Mouse (Mus musculus) heart, embryonic 16.5 days (tissue): ENCODE measurements around the gene AL732309.1. TPM values are rescaled to one million over a fixed set of nuclear protein-coding genes. Genes with fewer than 3 reads are reported as not detected.

Experiments used
- ATAC-seq: fragments of 200-750 bp; cut with Nextera tagmentation; replicated peaks from 2 replicates; pipeline ENCODE4 v1.8.0; 2017; ENCODE audit warnings: moderate number of reproducible peaks; ENCODE audit not compliant: insufficient read depth, low FRiP score; ENCODE audit errors: extremely low read depth
- H3K27ac ChIP-seq: fragments of 300-500 bp; sonication (generic); 2 replicates; pipeline ENCODE4 v1.5.1; 2014; ENCODE audit warnings: mild to moderate bottlenecking, low read length, control low read depth, moderate library complexity
- H3K27me3 ChIP-seq: fragments of 300-500 bp; sonication (generic); 2 replicates; pipeline ENCODE4 v1.6.1; 2014; ENCODE audit warnings: low read length, mixed read lengths; ENCODE audit not compliant: control insufficient read depth, insufficient read depth
- H3K36me3 ChIP-seq: fragments of 300-500 bp; sonication (generic); 2 replicates; pipeline ENCODE4 v1.6.1; 2014; ENCODE audit not compliant: control insufficient read depth, insufficient read depth
- H3K4me1 ChIP-seq: fragments of 300-500 bp; sonication (generic); 2 replicates; pipeline ENCODE4 v1.6.1; 2014; ENCODE audit warnings: low read length, mixed read lengths; ENCODE audit not compliant: control insufficient read depth, insufficient read depth
- H3K4me2 ChIP-seq: fragments of 300-500 bp; sonication (generic); 2 replicates; pipeline ENCODE4 v1.6.1; 2014; ENCODE audit warnings: low read depth, mild to moderate bottlenecking, control low read depth, low read length
- H3K4me3 ChIP-seq: fragments of 300-500 bp; sonication (generic); 2 replicates; pipeline ENCODE4 v1.5.1; 2014; ENCODE audit warnings: mild to moderate bottlenecking, control low read depth, low read length
- H3K9ac ChIP-seq: fragments of 300-500 bp; sonication (generic); 2 replicates; pipeline ENCODE4 v1.6.1; 2014; ENCODE audit warnings: low read length, control low read depth
- H3K9me3 ChIP-seq: fragments of 300-500 bp; sonication (generic); replicated peaks from 2 replicates; pipeline ENCODE4 v1.6.1; 2016; ENCODE audit warnings: low read length; ENCODE audit not compliant: control insufficient read depth
- WGBS: fragments of 180-500 bp; shearing (Covaris S2); extraction: QIAGEN DNeasy Blood & Tissue Kit; methylation state at CpG from one replicate; pipeline ENCODE4 v1.1.7; 2014; 5-methylcytosine and 5-hydroxymethylcytosine counted together
- polyA plus RNA-seq: library from polyadenylated mRNA; unstranded; fragments of >200 nt; fragmentation: Nextera tagmentation; extraction: Ambion mirVana; gene quantifications from 2 replicates; pipeline ENCODE4 v1.2.1, GENCODE M21; 2015

Gene AL732309.1
- polyA plus RNA-seq, 1 experiment from 2014 or later = 3.1 TPM

GRCm38 (mm10) chr2:25288734-25289345, 42.2 kb upstream of the AL732309.1 start:
- Histone ChIP-seq H3K27me3 (peaks cover 61% of the 10 kb centered on the region), H3K4me1 (peaks cover 13% of the 10 kb centered on the region), H3K9ac (no peak overlapping the region), H3K4me2 (no peak overlapping the region), H3K9me3 (no peaks in the 10 kb centered on the region), H3K36me3 (peaks cover 17% of the 10 kb centered on the region), H3K4me3 (no peak overlapping the region), H3K27ac (no peak overlapping the region)
- 78% methylated on average over 7 of the region's 7 CpGs for WGBS
- ATAC-seq = no peak

GRCm38 (mm10) chr2:25287927-25288649, 41.4 kb upstream of the AL732309.1 start, which contains the start of gene Tmem210:
Gene Tmem210, plus strand, starts transcription at chr2:25288145.
- no peak within 1 kb of the TSS for H3K9ac ChIP-seq
- no peak for ATAC-seq
- peaks cover 13% of the 10 kb centered on the region for H3K4me1 ChIP-seq
- peaks cover 54% of the 10 kb centered on the region for H3K27me3 ChIP-seq
- no peak within 1 kb of the TSS for H3K4me2 ChIP-seq
- H3K27ac ChIP-seq = no peak within 1 kb of the TSS
- H3K36me3 ChIP-seq = peaks cover 22% of the 10 kb centered on the region
- H3K4me3 ChIP-seq = no peak within 1 kb of the TSS
- WGBS = 80% methylated on average over 6 of the region's 6 CpGs
- H3K9me3 ChIP-seq = no peaks in the 10 kb centered on the region

- H3K4me1 ChIP-seq = peaks cover 11% of the 10 kb centered on the region
- peaks cover 30% of the 10 kb centered on the region for H3K36me3 ChIP-seq
- H3K27me3 ChIP-seq = peaks cover 44% of the 10 kb centered on the region
- H3K4me3 ChIP-seq = no peak overlapping the region
- no peak overlapping the region for H3K9ac ChIP-seq
- no peak overlapping the region for H3K4me2 ChIP-seq
- 36% methylated on average over 7 of the region's 7 CpGs for WGBS
- 0 out of 2 replicates have a peak, but pooled peaks have one; percentile 28 for ATAC-seq
- no peaks in the 10 kb centered on the region for H3K9me3 ChIP-seq
- H3K27ac ChIP-seq = no peak overlapping the region
Observed at GRCm38 (mm10) chr2:25286837-25287636, 40.4 kb upstream of the AL732309.1 start.

- WGBS = 71% methylated on average over 1 of the region's 1 CpGs
- H3K4me2 ChIP-seq = no peak overlapping the region
- no peak overlapping the region for H3K4me3 ChIP-seq
- peaks cover 36% of the 10 kb centered on the region for H3K27me3 ChIP-seq
- H3K4me1 ChIP-seq = peaks cover 11% of the 10 kb centered on the region; the same call in 1 of the 2 replicates
- peaks cover 33% of the 10 kb centered on the region for H3K36me3 ChIP-seq
- H3K27ac ChIP-seq = no peak overlapping the region; the same call in 1 of the 2 replicates
- no peak for ATAC-seq
- H3K9ac ChIP-seq = no peak overlapping the region
- H3K9me3 ChIP-seq = no peaks in the 10 kb centered on the region
Observed at GRCm38 (mm10) chr2:25286314-25286713, 39.7 kb upstream of the AL732309.1 start.

- Histone ChIP-seq H3K27ac (no peak overlapping the region), H3K36me3 (peaks cover 41% of the 10 kb centered on the region)
- 86% methylated on average over 2 of the region's 2 CpGs for WGBS
Observed at GRCm38 (mm10) chr2:25285551-25285950, 38.9 kb upstream of the AL732309.1 start.

GRCm38 (mm10) chr2:25278928-25279882, 32.5 kb upstream of the AL732309.1 start:
- 60% methylated on average over 13 of the region's 13 CpGs for WGBS
- peaks cover 72% of the 10 kb centered on the region for H3K36me3 ChIP-seq
- H3K27ac ChIP-seq = no peak overlapping the region
- H3K4me1 ChIP-seq = no peaks in the 10 kb centered on the region
- no peak overlapping the region for H3K9ac ChIP-seq
- no peak overlapping the region for H3K4me2 ChIP-seq
- no peaks in the 10 kb centered on the region for H3K9me3 ChIP-seq
- ATAC-seq = peak; percentile 58; the same call in 1 of the 2 replicates
- H3K27me3 ChIP-seq = no peaks in the 10 kb centered on the region
- no peak overlapping the region for H3K4me3 ChIP-seq

More at GRCm38 (mm10) chr2:25285551-25285950, 38.9 kb upstream of the AL732309.1 start:
- Histone ChIP-seq H3K4me3 (no peak overlapping the region), H3K4me2 (no peak overlapping the region), H3K9ac (no peak overlapping the region), H3K4me1 (peaks cover 8% of the 10 kb centered on the region; the same call in 1 of the 2 replicates), H3K9me3 (no peaks in the 10 kb centered on the region), H3K27me3 (peaks cover 29% of the 10 kb centered on the region)
- no peak for ATAC-seq

GRCm38 (mm10) chr2:25273010-25273409, 26.3 kb upstream of the AL732309.1 start:
- 32% methylated on average over 16 of the region's 16 CpGs for WGBS
- H3K4me2 ChIP-seq = peak overlapping the region; percentile 96
- peak overlapping the region; percentile 65 for H3K27ac ChIP-seq
- H3K4me3 ChIP-seq = peak overlapping the region; percentile 78
- ATAC-seq = no peak
- peaks cover 40% of the 10 kb centered on the region for H3K36me3 ChIP-seq
- peaks cover 17% of the 10 kb centered on the region for H3K4me1 ChIP-seq
- no peaks in the 10 kb centered on the region for H3K9me3 ChIP-seq
- no peaks in the 10 kb centered on the region for H3K27me3 ChIP-seq
- peak overlapping the region; percentile 82 for H3K9ac ChIP-seq

- H3K9ac ChIP-seq = peak overlapping the region; percentile 82
- peaks cover 35% of the 10 kb centered on the region for H3K36me3 ChIP-seq
- peak overlapping the region; percentile 65 for H3K27ac ChIP-seq
- H3K4me3 ChIP-seq = peak overlapping the region; percentile 78
- WGBS = 0% methylated on average over 23 of the region's 29 CpGs
- peaks cover 19% of the 10 kb centered on the region for H3K4me1 ChIP-seq
- no peaks in the 10 kb centered on the region for H3K9me3 ChIP-seq
- peak; percentile 47 for ATAC-seq
- peak overlapping the region; percentile 96 for H3K4me2 ChIP-seq
- H3K27me3 ChIP-seq = no peaks in the 10 kb centered on the region
Observed at GRCm38 (mm10) chr2:25272515-25272914, 25.9 kb upstream of the AL732309.1 start.
